Mouse (Mus musculus) mature B cell (primary cell): ENCODE results near the gene Fasl.

Experiments
- in situ Hi-C: fragments of 300-500 bp; cut with MboI; formaldehyde crosslinking; loops from 2 replicates; pipeline ENCODE4 v1.14.3; 2019

Gene Fasl

GRCm38 (mm10) chr1:161788339-161788738 lies at the start of gene Fasl:
TSS of gene Fasl (minus strand) at chr1:161788495.
- in situ Hi-C loops = no loop called here

DNA sequence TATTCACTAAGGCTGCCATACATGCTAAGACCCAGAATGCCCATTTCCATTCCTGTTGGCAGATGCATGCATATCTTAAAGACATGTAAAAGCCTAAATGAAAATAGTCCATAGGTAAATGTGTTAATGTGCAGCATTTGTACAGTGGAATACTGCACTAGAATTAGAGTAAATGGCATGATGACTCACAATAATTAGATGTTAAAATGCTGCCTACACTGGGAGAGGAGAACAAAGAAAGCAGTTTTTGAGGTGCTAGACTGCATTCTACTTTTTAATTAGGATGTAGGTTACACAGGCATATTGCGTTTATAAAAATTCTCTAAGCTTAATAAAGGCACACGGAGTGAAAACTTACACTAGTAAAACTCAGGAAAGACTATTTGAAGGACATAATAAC lies 38.4 kb upstream of the Fasl start:
- in situ Hi-C loops = no loop called here

DNA sequence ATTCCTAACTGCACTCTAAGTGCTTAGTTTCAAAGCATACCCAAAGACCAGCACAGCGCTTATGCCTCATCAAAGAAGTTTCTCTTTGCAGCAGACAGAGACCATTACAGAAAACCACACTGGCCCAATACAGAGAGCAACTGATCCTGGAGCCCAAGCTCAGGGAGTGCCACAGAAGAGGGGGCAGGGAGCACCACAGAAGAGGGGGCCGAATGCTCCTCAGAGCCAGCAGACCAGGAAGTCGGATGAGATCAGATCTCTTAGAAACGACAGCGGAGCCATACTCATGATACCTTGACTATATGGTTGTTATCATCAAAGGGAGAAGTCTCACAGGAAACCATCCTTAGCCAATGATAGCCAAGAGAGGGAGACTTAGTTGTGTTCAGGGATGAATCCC lies 21.1 kb upstream of the Fasl start:
- in situ Hi-C loops = loop anchor here (10.0 kb wide), 1 partner anchor 55 kb away; no protein-coding TSS in a partner anchor

- in situ Hi-C loops = loop anchor here (10.0 kb wide), 1 partner anchor 54 kb away; no protein-coding TSS in a partner anchor
Measured at GRCm38 (mm10) chr1:161808980-161809379, 20.7 kb upstream of the Fasl start.

DNA sequence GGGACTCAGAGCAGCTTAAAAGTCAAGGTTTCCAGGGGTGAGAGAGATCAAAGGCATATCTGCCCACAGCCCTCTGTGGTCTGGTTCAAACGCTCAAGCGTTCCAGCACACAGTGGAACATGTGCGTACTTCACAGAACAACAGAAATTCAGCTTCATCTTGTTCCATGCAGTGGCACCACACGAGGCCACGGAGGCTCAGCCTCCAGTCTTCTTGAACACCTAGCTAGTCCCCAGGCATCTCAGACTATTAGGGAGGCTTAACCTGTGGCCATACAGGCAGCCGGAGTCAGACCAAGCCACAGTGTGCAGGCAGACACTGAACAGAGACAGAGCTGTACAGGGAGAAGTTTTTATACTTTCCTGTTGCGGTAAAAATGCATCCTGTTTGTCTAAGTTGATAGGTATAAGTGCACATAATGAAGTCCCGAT lies 16.3 kb upstream of the Fasl start:
- in situ Hi-C loops = loop anchor here (10.0 kb wide), 1 partner anchor 50 kb away; no protein-coding TSS in a partner anchor

- in situ Hi-C loops = loop anchor here (10.0 kb wide), 1 partner anchor 47 kb away; no protein-coding TSS in a partner anchor
Measured at GRCm38 (mm10) chr1:161801321-161801720, 13.0 kb upstream of the Fasl start.

- in situ Hi-C loops = loop anchor here (10.0 kb wide), 1 partner anchor 45 kb away; no protein-coding TSS in a partner anchor
Measured at GRCm38 (mm10) chr1:161800256-161800655, 12.0 kb upstream of the Fasl start.

DNA sequence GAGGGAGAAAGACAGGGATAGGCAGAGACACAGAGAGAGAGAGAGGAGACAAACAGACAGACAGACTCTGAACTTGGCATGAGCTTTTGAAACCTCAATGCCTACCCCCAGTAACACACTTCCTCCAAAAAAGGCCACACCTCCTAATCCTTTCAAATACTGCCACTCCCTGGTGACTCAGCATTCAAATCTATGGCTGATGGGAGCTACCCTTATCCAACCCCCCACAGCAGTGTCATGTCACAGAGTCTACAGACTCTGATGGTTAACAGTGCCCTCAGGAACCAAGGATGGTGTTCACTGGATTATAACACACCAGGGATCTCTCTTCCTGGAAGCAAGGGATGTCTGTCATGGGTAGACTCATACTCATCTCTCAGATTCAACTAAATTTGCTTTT lies 11.5 kb upstream of the Fasl start:
- in situ Hi-C loops = loop anchor here (10.0 kb wide), 1 partner anchor 45 kb away; no protein-coding TSS in a partner anchor

DNA sequence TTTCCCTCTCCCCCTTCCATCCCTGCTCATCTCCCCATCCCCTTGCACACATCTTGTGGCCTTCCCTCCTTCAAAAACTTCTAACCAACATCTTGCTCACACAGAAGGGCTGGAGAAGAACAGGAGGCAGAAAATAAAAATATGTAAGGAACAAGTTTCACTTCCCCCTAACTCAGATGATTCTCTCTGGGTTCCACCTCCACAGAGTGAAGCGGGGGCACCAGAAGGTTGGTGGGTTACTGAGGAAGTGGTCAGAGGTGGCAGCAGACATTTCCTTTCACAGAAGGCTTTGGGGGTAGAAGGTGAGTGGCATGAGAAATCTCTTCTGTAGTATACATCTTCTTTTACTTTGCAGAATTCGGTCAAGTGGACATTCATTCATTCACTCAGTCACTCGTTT lies 10.6 kb upstream of the Fasl start:
- in situ Hi-C loops = no loop called here

DNA sequence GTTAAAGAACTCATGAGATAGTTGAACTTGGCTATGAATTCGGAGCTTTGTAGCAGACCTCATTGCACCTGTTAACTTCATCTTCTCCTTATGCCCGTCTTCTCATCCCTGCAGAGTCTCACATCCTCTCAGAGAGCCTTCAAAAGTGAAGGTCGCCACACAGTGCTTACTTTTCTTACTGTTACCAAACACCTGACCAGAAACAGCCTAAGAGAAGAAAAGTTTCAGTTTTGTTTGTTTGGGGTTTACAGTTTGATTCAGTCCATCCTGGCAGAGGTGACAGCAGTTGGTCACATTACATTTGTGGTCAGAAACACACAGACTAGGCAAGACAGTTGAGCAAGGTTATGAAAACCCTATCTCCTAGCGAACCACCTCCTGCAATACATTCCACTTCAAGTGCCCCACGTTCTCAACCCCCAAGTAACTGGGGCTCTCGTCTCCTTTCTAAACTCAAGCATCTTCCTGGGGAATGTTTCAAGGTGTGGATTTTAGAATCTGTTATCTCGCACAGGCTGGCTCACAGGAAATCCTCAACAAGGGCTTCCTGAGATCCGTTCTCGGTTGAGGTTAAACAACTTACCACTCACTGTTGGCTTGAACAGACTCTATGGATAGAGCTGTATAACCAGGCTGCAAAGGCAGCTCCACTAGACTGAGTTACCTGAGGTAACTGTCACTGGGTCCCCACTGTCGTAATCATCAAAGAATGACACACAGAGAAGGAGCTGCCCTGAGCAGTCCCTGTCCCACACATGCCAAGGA lies 6.3 kb upstream of the Fasl start:
- in situ Hi-C loops = no loop called here

- in situ Hi-C loops = no loop called here
Measured at GRCm38 (mm10) chr1:161793321-161793720, 5.0 kb upstream of the Fasl start.

GRCm38 (mm10) chr1:161792687-161792969 lies 4.3 kb upstream of the Fasl start:
- in situ Hi-C loops = no loop called here

- in situ Hi-C loops = no loop called here
Measured at GRCm38 (mm10) chr1:161791854-161792686, 3.8 kb upstream of the Fasl start.

DNA sequence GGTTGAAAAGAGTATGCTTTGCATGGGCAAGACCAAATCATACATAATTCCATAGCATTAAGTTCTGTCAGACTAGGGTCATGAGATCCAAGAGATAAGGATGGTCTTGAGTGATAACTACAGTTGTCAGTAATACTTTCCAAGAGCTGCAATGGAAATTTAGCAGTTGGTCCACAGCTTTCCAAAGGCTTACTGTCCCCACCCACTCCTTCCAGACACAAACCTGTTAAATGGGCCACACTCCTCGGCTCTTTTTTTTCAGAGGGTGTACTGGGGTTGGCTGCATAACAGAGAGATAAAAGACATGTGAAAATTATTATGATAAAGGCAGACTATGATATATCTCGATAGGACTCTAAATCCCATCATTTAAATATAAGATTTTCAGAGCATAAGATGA lies 5.6 kb downstream of the Fasl start:
- in situ Hi-C loops = no loop called here

- in situ Hi-C loops = no loop called here
Measured at GRCm38 (mm10) chr1:161781594-161781993, 6.7 kb downstream of the Fasl start.

DNA sequence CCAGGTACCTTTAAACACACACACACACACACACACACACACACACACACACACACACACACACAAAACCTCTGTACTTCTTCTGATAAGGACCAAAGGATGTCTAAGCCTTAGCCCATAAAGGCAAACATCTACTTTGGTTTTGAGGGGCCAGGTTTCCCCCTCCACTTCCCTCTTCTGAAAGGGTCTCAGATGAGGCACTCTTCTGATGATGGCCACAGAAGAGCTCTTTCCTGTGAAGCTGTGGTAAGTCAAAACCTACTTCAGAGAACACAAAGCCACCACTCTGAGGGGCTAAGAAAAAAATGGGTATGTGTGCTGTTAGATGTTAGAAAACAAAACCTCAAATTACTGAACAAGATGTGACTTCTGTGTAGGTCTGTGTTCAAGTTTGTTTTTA lies 9.2 kb downstream of the Fasl start:
- in situ Hi-C loops = no loop called here

DNA sequence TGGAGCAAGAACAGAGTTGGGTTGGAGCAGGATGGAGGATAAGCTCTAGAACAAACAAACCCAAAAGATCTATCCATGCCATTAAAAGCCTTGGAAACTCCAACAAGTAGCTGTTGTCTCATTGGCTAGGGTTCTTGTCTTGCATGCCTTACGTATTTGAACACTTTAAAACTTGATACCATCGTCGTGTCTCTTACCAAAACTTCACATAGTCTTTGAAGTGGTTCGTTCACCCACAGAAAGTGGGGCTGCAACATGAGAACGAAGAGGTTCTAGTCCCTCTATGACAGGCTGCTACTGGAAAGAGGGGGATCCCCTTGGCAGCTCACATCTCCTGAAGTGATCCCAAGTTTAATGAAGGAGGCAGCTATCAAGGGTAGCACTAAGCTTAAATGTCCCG lies 13.1 kb downstream of the Fasl start:
- in situ Hi-C loops = no loop called here

DNA sequence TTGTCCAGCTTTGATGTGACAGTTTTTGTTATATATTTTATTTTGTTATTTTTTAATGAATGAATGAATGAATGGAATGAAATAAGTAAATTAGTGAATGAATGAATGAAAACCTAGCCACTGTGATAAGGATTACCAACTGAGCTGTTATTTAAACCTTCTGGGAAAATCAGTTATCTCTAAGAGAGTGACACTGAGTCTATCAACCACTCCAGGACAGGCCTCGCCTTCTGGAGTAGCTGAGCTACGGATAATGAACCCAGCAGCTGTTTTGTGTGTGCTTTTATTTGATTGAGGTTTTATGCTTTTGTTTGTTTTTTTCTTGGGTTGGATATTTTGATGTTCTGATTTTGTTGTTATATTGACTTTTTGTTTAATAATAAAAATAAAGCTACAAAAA lies 17.0 kb downstream of the Fasl start:
- in situ Hi-C loops = no loop called here

- in situ Hi-C loops = no loop called here
Measured at GRCm38 (mm10) chr1:161769329-161769728, 19.0 kb downstream of the Fasl start.

GRCm38 (mm10) chr1:161767101-161767524 lies 21.2 kb downstream of the Fasl start:
- in situ Hi-C loops = no loop called here

DNA sequence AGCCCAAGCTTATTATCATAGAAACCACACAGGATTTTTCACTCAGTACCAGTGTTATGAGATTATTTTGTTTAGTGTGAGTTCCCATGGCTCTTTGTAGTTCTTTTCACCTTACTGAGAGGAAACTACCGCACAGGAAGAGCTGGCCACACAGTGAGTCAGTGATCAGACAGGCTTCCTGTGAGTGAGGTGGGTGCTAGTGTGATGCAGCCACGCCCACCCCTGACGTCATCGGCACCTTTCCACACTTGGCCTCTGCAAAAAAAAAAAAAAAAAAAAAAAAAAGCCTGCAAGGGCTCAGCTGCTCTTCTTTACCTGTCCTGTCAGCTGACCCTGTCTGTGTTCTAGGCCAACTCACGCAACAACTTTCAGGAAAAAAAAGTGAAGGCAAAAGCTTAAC lies 21.6 kb downstream of the Fasl start:
- in situ Hi-C loops = no loop called here

DNA sequence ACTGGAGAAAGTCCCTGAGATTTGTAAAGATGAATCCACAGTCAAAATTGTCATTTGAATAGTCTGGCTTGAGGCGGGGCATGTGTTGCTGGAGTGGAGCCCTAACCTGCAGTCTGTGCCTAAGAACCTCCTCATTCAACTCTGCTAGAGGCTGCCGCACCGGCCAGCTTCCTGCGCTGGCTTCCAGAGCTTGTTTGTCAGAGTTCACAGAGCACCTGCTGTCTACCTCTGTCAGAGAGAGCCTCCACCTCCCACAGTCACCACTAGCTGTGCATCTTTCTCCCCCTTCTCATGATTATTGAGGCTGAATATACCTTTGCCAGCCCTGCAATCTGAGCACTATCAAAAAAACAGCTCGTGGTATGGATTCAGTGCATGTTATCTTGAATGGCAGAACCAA lies 22.4 kb downstream of the Fasl start:
- in situ Hi-C loops = no loop called here

DNA sequence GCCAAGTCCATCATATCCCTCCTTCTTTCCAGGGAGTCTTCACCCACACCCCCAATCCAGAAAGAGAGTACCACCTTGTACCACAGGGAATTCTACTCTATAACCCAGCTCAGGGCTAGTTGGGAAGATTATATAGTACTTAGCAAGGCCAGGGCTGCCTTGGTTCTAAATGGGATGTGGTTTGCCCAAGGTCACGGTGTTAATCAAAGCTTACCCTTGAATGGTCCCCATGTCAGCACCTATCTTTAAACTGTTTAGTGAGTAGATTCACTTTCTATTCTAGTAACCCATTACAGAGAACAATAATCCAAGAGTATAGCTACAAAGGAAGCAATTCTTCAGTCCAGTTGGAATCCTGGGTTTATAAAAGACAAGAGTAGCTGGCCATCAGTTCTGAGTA lies 23.3 kb downstream of the Fasl start:
- in situ Hi-C loops = no loop called here
